Mouse (Mus musculus): ENCODE measurements around the gene Sar1b.

The Sar1b gene

GRCm38 (mm10) chr11:51824867-51825424 is 61.5 kb downstream of the Sar1b start:
- DNase-seq (ENCODE audit: low spot score in 2 of 2), result no peak

DNA sequence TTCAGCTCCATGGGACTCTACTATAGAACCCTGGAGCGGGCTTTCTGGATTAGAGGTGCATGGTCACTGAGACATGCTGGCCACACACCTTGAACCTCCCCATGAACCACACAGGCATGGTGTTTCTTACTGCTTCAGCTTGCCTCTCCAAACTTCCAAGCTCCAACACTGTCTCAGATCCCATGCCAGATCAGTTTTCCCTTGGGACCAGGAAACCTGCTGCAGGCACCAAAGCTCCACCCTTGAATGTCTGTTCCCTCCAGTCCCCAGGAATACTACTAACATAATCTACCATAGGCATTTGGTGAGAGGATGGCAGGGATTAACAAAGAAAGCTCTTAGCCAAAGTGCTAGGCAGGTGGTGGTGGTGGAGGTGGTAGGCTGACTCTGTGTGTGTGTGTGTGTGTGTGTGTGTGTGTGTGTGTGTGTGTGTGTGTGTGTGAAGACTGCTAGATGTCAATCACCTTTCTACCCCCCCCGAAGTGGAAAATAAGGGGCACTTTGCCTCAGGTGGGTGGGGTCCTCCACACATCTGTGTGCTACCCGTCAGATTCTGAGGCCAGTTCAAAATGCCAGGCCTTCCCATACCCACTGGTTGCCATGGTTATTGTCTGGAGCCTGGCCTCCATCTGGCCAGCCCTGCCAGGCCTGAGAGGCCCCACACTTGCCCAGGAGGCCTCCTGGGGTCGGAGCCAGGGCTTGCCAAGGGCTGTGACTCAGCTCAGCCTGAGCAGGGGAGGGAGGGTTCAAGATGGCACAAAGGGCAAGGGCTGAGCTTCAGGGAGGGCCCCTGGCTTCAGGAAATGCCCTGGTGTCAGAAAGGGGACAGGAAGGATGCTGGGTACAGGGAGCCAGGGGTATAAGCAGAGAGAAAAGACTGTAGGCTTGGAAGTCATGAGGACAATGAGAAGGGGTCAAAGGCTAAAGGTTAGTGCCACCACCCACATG is 68.7 kb downstream of the Sar1b start:
- no peak for DNase-seq (ENCODE audit: low spot score in 2 of 2)

DNA sequence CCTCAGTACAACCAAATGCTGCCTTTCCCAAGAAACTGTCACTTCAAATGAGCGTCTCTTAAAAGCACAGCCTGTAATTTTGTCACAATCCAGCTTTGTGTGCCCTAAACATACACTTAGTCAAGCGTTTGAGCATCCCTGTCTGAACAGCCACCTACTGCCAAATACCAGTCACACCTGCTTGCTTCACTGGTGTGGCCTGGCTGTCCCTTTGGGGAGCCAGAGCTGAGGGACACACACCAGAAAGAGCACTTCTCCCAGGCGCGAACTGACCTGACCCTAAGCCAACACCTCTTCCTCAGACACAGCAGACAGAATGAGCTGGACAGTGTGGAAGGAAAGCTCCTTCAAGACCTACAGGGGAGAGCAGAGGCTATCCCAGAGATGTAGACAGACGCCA is 69.5 kb downstream of the Sar1b start:
- no peak for DNase-seq (ENCODE audit: low spot score in 2 of 2)

DNA sequence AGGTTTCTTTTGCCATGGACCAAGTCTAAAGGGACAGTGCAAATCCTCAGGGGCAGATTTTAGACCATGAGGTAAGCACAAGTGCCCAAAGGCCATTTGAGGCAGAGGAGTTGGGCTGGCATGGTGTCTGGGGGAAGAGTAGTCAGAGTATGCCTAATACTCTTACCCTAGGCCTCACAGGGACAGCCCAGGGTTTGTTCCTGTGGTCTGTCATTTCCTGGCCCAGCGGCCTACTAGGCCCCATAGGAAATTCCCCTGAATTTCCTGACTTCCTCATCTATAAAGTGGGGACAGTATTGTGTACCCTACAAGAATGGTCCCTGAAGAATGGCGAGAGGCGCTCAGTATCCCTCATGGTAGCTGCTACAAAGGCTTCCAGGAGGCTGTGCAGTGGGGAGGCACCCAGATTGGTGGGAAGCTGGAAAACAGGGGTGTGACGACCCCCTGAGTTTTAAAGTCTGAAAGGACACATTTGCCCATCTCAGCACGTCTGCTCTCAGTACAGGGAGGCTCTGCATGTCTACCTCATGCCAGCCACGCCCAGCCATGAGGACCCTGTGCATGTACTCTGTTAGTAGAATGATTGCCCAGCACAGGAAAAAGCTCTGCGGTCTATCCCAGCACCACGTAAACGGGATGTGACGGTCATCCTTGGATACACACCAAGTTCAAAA is 70.0 kb downstream of the Sar1b start:
- no peak for DNase-seq (ENCODE audit: low spot score in 2 of 2)

- no peak for DNase-seq (ENCODE audit: low spot score in 2 of 2)
Observed at GRCm38 (mm10) chr11:51834067-51834411, 70.6 kb downstream of the Sar1b start.

DNA sequence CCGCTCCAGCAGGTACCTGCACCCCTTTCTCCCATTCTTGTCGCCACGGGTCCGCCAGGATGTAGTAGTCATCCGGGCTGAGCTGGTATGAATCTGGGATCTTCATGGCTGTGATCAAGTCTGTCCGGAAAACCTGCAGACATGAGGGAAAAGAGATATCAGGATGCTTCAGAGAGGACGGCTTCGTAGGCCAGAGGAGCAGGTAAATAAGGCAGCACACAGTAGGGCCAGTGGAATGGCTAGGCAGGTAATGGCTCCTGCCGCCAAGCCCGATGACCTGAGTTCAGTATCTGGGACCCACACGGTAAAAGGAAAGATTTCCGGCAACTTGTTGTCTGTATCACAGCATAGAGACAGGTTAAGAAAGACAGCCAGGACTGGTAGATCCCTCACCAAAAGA is 72.1 kb downstream of the Sar1b start:
- DNase-seq (ENCODE audit: low spot score in 2 of 2), result no peak

GRCm38 (mm10) chr11:51836506-51836905 is 73.0 kb downstream of the Sar1b start:
- DNase-seq (ENCODE audit: low spot score in 2 of 2), result no peak

- DNase-seq (ENCODE audit: low spot score in 2 of 2), result no peak
Observed at GRCm38 (mm10) chr11:51837164-51838153, 74.0 kb downstream of the Sar1b start.

DNA sequence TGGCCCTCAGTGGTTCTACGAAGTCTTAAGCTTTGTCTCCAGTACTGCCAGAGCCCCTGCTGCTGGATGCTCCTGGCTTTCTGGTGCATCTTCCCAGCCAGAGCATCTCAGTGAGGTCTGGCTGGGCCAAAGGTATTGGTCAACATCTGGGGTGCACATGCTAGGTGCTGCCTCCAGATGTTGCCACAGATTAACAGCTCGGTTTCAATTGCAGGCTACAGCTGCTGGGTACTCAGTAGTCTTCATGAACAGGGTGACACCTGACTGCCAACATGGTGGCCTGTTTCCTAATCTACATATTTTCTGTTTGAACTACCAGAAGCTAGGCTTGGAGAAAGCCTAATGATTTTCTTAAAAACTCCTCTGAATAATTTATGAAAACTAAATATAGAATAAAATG is 75.6 kb downstream of the Sar1b start:
- DNase-seq (ENCODE audit: low spot score in 2 of 2), result no peak

GRCm38 (mm10) chr11:51839973-51840372 is 76.5 kb downstream of the Sar1b start:
- no peak for DNase-seq (ENCODE audit: low spot score in 2 of 2)

- DNase-seq (ENCODE audit: low spot score in 2 of 2), result no peak
Observed at GRCm38 (mm10) chr11:51840657-51841056, 77.2 kb downstream of the Sar1b start.

DNA sequence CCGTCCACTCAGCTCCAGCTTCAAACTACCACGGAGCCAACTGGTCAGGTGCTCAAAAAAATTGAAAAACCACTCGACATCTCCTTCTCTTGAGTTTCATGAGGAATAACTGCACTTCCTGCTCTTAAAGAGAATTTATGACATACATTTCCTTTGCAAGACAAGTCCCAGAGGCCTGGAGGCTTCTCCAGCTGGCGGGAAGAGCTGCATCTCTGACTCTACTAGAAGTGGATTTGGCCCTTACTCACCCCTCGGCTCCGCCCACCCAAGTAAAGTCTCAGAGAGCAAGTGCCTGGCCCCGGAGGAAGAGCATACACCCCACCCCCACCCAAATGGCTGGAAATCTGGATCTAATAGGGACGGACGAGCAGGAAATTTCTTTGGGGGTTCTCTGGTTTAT is 77.7 kb downstream of the Sar1b start:
- no peak for DNase-seq (ENCODE audit: low spot score in 2 of 2)
